Mouse (Mus musculus) heart, adult 2 months (tissue): ENCODE data around the gene Ghr.

ENCODE experiments used
- CTCF ChIP-seq: fragments of 200-600 bp; IDR thresholded peaks from 2 replicates; pipeline ENCODE4 v1.8.1; 2022; ENCODE audit warnings: antibody characterized with exemption, mild to moderate bottlenecking, moderate library complexity
- EP300 ChIP-seq: fragments of 200-500 bp; IDR thresholded peaks from 2 replicates; pipeline ENCODE4 v1.6.1; 2011; ENCODE audit warnings: low read depth, low read length, control low read depth; ENCODE audit not compliant: insufficient read depth
- POLR2A ChIP-seq: fragments of 200-500 bp; IDR thresholded peaks from 2 replicates; pipeline ENCODE4 v1.6.1; 2011; ENCODE audit warnings: mild to moderate bottlenecking, low read depth, low read length, control low read depth; ENCODE audit not compliant: insufficient read depth

DNA sequence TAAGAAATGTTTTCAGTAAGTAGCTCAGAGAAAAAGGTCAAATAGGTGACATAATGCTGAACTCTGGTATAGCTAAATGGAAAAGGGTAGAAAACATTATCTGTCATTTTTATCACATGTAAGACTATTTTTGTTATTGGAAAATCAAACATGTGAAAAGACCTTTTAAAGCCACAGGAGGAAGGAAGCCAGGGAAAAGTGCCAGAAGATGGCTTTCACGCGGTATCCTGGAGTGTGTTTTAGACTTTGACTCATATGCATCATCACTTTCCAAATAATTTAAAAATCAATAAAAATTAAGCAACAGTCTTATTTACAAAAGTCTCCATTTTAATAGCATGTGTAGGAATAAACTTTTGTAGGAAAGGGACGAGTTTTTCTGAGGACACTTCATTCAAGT lies 24.7 kb upstream of the Ghr start:
- TF ChIP-seq CTCF = no peak
- no peak for TF ChIP-seq POLR2A
- no peak for TF ChIP-seq EP300
